Mouse (Mus musculus) thymus, adult 2 months (tissue): ENCODE data around the gene Vmn1r74.

Source experiments
- CTCF ChIP-seq: fragments of 200-500 bp; IDR thresholded peaks from 2 replicates; pipeline ENCODE4 v1.5.1; 2012; ENCODE audit warnings: mild to moderate bottlenecking, control low read depth, low read length, moderate library complexity, borderline replicate concordance; ENCODE audit not compliant: control insufficient read depth, poor library complexity, insufficient read depth; ENCODE audit errors: extremely low read depth
- POLR2A ChIP-seq: fragments of 200-500 bp; IDR thresholded peaks from 2 replicates; pipeline ENCODE4 v1.6.1; 2012; ENCODE audit warnings: mild to moderate bottlenecking, low read length, control low read depth, moderate library complexity; ENCODE audit not compliant: control insufficient read depth, poor library complexity, insufficient read depth; ENCODE audit errors: extremely low read depth

DNA sequence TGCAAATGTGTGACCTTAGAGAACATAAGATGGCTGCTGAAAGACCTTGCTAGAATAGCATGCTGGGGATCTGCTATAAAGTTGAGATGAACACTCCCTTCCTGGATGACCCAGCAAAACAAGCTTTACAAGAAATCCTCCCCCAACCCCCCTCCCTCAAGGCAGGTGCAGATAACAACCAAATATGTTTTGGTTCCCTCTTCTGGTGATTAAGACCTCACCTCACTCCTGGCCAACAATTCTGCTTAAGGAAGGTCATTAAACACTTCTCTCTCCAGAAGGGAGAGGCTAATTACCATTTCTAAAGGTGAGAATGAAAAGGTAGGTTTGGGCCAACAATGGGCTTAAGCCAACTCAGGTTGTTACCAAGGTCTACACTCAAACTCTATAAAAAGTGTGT lies 20.0 kb upstream of the Vmn1r74 start:
- TF ChIP-seq CTCF = no peak
- TF ChIP-seq POLR2A = no peak
